Mouse (Mus musculus) CD4-positive, CD25-positive, alpha-beta regulatory T cell, adult 2 months (primary cell): Measurements from ENCODE around the gene Clec4d.

Experiments used
- DNase-seq: peaks from one replicate; pipeline ENCODE4 v3.0.0-alpha.2; 2012; ENCODE audit warnings: low read depth, low spot score

The Clec4d gene

DNA sequence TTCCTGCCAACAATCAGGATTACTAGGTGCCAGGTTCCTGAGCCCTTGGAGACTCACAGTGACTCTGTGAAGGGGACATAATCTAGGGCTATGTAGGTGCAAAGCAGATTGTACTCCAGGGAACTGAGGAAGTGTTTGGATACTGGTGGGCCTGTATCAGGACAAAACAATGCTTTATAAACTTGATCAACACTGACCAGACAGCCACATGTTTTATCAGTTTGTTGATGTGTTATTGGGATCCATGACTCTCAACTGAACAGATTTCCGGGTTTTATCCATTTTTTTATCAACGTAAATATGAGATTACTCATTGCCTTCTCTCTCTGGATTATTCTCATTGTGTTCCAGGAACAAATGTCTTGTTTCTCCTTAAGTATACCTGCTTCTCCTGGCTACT is 46.1 kb downstream of the Clec4d start, which contains the start of gene Vmn2r19:
Gene Vmn2r19, plus strand, starts transcription at position 301 of the 400 bp plus-strand sequence.
- no peak for DNase-seq
